Mouse (Mus musculus): Measurements from ENCODE around the gene Ccdc170. TPM values are rescaled to one million over a fixed set of nuclear protein-coding genes. Genes with fewer than 3 reads are reported as not detected.

Gene Ccdc170
- polyA plus RNA-seq, 1 experiment, result 3.8 TPM

- no peaks in the 10 kb centered on the region for H3K36me3 ChIP-seq (ENCODE audit: control insufficient read depth, insufficient read depth, low read length)
- H3K27ac ChIP-seq (ENCODE audit: insufficient read depth, low read depth, low read length), result peak overlapping the region; percentile 63; the same call in 1 of the 2 replicates
- TF ChIP-seq POLR2A (IDR thresholded peaks at IDR 0.05; ENCODE audit: low read depth, low read length), result no peak
- no peaks in the 10 kb centered on the region for H3K27me3 ChIP-seq (replicated peaks; ENCODE audit: control insufficient read depth, insufficient read depth, low read length)
- no peak overlapping the region for H3K4me3 ChIP-seq (ENCODE audit: insufficient read depth, low read depth, low read length)
- 67% methylated on average over 5 of the region's 5 CpGs for WGBS
- DNase-seq, result no peak
- peaks cover 4% of the 10 kb centered on the region; the same call in 1 of the 2 replicates for H3K4me1 ChIP-seq (ENCODE audit: control insufficient read depth, insufficient read depth, low read length)
Observed at GRCm38 (mm10) chr10:4489865-4490264, 7.6 kb downstream of the Ccdc170 start.

- H3K4me1 ChIP-seq (ENCODE audit: control insufficient read depth, insufficient read depth, low read length), result peaks cover 4% of the 10 kb centered on the region; the same call in 1 of the 2 replicates
- no peak overlapping the region for H3K27ac ChIP-seq (ENCODE audit: insufficient read depth, low read depth, low read length)
- no peaks in the 10 kb centered on the region for H3K27me3 ChIP-seq (replicated peaks; ENCODE audit: control insufficient read depth, insufficient read depth, low read length)
- DNase-seq, result no peak
- H3K36me3 ChIP-seq (ENCODE audit: control insufficient read depth, insufficient read depth, low read length), result no peaks in the 10 kb centered on the region
- no peak overlapping the region for H3K4me3 ChIP-seq (ENCODE audit: insufficient read depth, low read depth, low read length)
- TF ChIP-seq CTCF (conservative IDR thresholded peaks at IDR 0.05; ENCODE audit: insufficient read depth, insufficient read length, low read depth, low read length), result no peak
- TF ChIP-seq POLR2A (IDR thresholded peaks at IDR 0.05; ENCODE audit: low read depth, low read length), result no peak
- 28% methylated on average over 3 of the region's 3 CpGs for WGBS
Observed at GRCm38 (mm10) chr10:4491281-4491680, 9.0 kb downstream of the Ccdc170 start.

- no peaks in the 10 kb centered on the region for H3K36me3 ChIP-seq (ENCODE audit: control insufficient read depth, insufficient read depth, low read length)
- H3K4me1 ChIP-seq (ENCODE audit: control insufficient read depth, insufficient read depth, low read length), result peaks cover 4% of the 10 kb centered on the region; the same call in 1 of the 2 replicates
- no peak overlapping the region for H3K27ac ChIP-seq (ENCODE audit: insufficient read depth, low read depth, low read length)
- DNase-seq, result no peak
- H3K4me3 ChIP-seq (ENCODE audit: insufficient read depth, low read depth, low read length), result no peak overlapping the region
- H3K27me3 ChIP-seq (replicated peaks; ENCODE audit: control insufficient read depth, insufficient read depth, low read length), result no peaks in the 10 kb centered on the region
- TF ChIP-seq POLR2A (IDR thresholded peaks at IDR 0.05; ENCODE audit: low read depth, low read length) (no peak), CTCF (conservative IDR thresholded peaks at IDR 0.05; ENCODE audit: insufficient read depth, insufficient read length, low read depth, low read length) (no peak)
- WGBS, result 95% methylated on average over 1 of the region's 1 CpGs
Observed at GRCm38 (mm10) chr10:4492045-4492444, 9.7 kb downstream of the Ccdc170 start.

- Histone ChIP-seq H3K4me3 (ENCODE audit: insufficient read depth, low read depth, low read length) (no peak overlapping the region), H3K27me3 (replicated peaks; ENCODE audit: control insufficient read depth, insufficient read depth, low read length) (no peaks in the 10 kb centered on the region), H3K4me1 (ENCODE audit: control insufficient read depth, insufficient read depth, low read length) (peaks cover 4% of the 10 kb centered on the region; the same call in 1 of the 2 replicates), H3K27ac (ENCODE audit: insufficient read depth, low read depth, low read length) (no peak overlapping the region), H3K36me3 (ENCODE audit: control insufficient read depth, insufficient read depth, low read length) (no peaks in the 10 kb centered on the region)
- TF ChIP-seq CTCF (conservative IDR thresholded peaks at IDR 0.05; ENCODE audit: insufficient read depth, insufficient read length, low read depth, low read length) (no peak), POLR2A (IDR thresholded peaks at IDR 0.05; ENCODE audit: low read depth, low read length) (no peak)
- DNase-seq, result no peak
- WGBS, result 28% methylated on average over 4 of the region's 4 CpGs
Observed at GRCm38 (mm10) chr10:4492909-4493308, 10.6 kb downstream of the Ccdc170 start.

GRCm38 (mm10) chr10:4503251-4503650 lies 20.9 kb downstream of the Ccdc170 start:
- Histone ChIP-seq H3K27ac (ENCODE audit: insufficient read depth, low read depth, low read length) (no peak overlapping the region), H3K4me3 (ENCODE audit: insufficient read depth, low read depth, low read length) (no peak overlapping the region), H3K4me1 (ENCODE audit: control insufficient read depth, insufficient read depth, low read length) (no peaks in the 10 kb centered on the region), H3K36me3 (ENCODE audit: control insufficient read depth, insufficient read depth, low read length) (no peaks in the 10 kb centered on the region), H3K27me3 (replicated peaks; ENCODE audit: control insufficient read depth, insufficient read depth, low read length) (no peaks in the 10 kb centered on the region)
- 59% methylated on average over 8 of the region's 8 CpGs for WGBS
- TF ChIP-seq POLR2A (IDR thresholded peaks at IDR 0.05; ENCODE audit: low read depth, low read length), result no peak
- TF ChIP-seq CTCF (conservative IDR thresholded peaks at IDR 0.05; ENCODE audit: insufficient read depth, insufficient read length, low read depth, low read length), result no peak
- DNase-seq, result no peak

GRCm38 (mm10) chr10:4512725-4513124 lies 30.4 kb downstream of the Ccdc170 start:
- no peak for TF ChIP-seq CTCF (conservative IDR thresholded peaks at IDR 0.05; ENCODE audit: insufficient read depth, insufficient read length, low read depth, low read length)
- TF ChIP-seq POLR2A (IDR thresholded peaks at IDR 0.05; ENCODE audit: low read depth, low read length), result no peak
- DNase-seq, result no peak
- Histone ChIP-seq H3K36me3 (ENCODE audit: control insufficient read depth, insufficient read depth, low read length) (no peaks in the 10 kb centered on the region), H3K4me1 (ENCODE audit: control insufficient read depth, insufficient read depth, low read length) (no peaks in the 10 kb centered on the region), H3K27me3 (replicated peaks; ENCODE audit: control insufficient read depth, insufficient read depth, low read length) (no peaks in the 10 kb centered on the region), H3K4me3 (ENCODE audit: insufficient read depth, low read depth, low read length) (no peak overlapping the region), H3K27ac (ENCODE audit: insufficient read depth, low read depth, low read length) (no peak overlapping the region)
- 71% methylated on average over 9 of the region's 9 CpGs for WGBS

- no peaks in the 10 kb centered on the region for H3K4me1 ChIP-seq (ENCODE audit: control insufficient read depth, insufficient read depth, low read length)
- TF ChIP-seq CTCF (conservative IDR thresholded peaks at IDR 0.05; ENCODE audit: insufficient read depth, insufficient read length, low read depth, low read length) (no peak), POLR2A (IDR thresholded peaks at IDR 0.05; ENCODE audit: low read depth, low read length) (no peak)
- WGBS, result 70% methylated on average over 2 of the region's 2 CpGs
- no peaks in the 10 kb centered on the region for H3K36me3 ChIP-seq (ENCODE audit: control insufficient read depth, insufficient read depth, low read length)
- no peak for DNase-seq
- no peak overlapping the region for H3K4me3 ChIP-seq (ENCODE audit: insufficient read depth, low read depth, low read length)
- no peak overlapping the region for H3K27ac ChIP-seq (ENCODE audit: insufficient read depth, low read depth, low read length)
- no peaks in the 10 kb centered on the region for H3K27me3 ChIP-seq (replicated peaks; ENCODE audit: control insufficient read depth, insufficient read depth, low read length)
Observed at GRCm38 (mm10) chr10:4517614-4518013, 35.3 kb downstream of the Ccdc170 start.

GRCm38 (mm10) chr10:4519645-4520044 lies 37.3 kb downstream of the Ccdc170 start:
- WGBS, result 82% methylated on average over 3 of the region's 3 CpGs
- Histone ChIP-seq H3K27me3 (replicated peaks; ENCODE audit: control insufficient read depth, insufficient read depth, low read length) (no peaks in the 10 kb centered on the region), H3K4me3 (ENCODE audit: insufficient read depth, low read depth, low read length) (no peak overlapping the region), H3K27ac (ENCODE audit: insufficient read depth, low read depth, low read length) (no peak overlapping the region), H3K36me3 (ENCODE audit: control insufficient read depth, insufficient read depth, low read length) (no peaks in the 10 kb centered on the region), H3K4me1 (ENCODE audit: control insufficient read depth, insufficient read depth, low read length) (no peaks in the 10 kb centered on the region)
- no peak for DNase-seq
- TF ChIP-seq POLR2A (IDR thresholded peaks at IDR 0.05; ENCODE audit: low read depth, low read length), result no peak
- no peak for TF ChIP-seq CTCF (conservative IDR thresholded peaks at IDR 0.05; ENCODE audit: insufficient read depth, insufficient read length, low read depth, low read length)

All from kidney, adult 2 months (tissue).